Mouse (Mus musculus) hindbrain, embryonic 10.5 days (tissue): ENCODE data around the gene Agfg1. TPM values are rescaled to one million over a fixed set of nuclear protein-coding genes. Genes with fewer than 3 reads are reported as not detected.

Source experiments
- DNase-seq: peaks from one replicate; pipeline ENCODE4 v3.0.0-alpha.2; 2017; ENCODE audit warnings: low spot score
- H3K27ac ChIP-seq: fragments of 300-500 bp; sonication (generic); 2 replicates; pipeline ENCODE4 v1.5.1; 2016; ENCODE audit warnings: mild to moderate bottlenecking, moderate library complexity
- H3K27me3 ChIP-seq: fragments of 300-500 bp; sonication (generic); 2 replicates; pipeline ENCODE4 v1.6.1; 2016; ENCODE audit warnings: mild to moderate bottlenecking; ENCODE audit not compliant: poor library complexity, insufficient read depth, severe bottlenecking
- H3K36me3 ChIP-seq: fragments of 300-500 bp; sonication (generic); 2 replicates; pipeline ENCODE4 v1.6.1; 2016; ENCODE audit warnings: mild to moderate bottlenecking, moderate library complexity
- H3K4me1 ChIP-seq: fragments of 300-500 bp; sonication (generic); replicated peaks from 2 replicates; pipeline ENCODE4 v1.6.1; 2016; ENCODE audit warnings: mild to moderate bottlenecking
- H3K4me3 ChIP-seq: fragments of 300-500 bp; sonication (generic); 2 replicates; pipeline ENCODE4 v1.5.1; 2016; ENCODE audit warnings: mild to moderate bottlenecking, moderate library complexity
- H3K9me3 ChIP-seq: fragments of 300-500 bp; sonication (generic); 2 replicates; pipeline ENCODE4 v1.6.1; 2016; ENCODE audit warnings: mild to moderate bottlenecking, moderate library complexity
- WGBS: fragments of 180-500 bp; shearing (Covaris S2); methylation state at CpG from one replicate; pipeline ENCODE4 v1.1.7; 2016; 5-methylcytosine and 5-hydroxymethylcytosine counted together
- polyA plus RNA-seq: library from polyadenylated mRNA; unstranded; fragments of >200 nt; fragmentation: Nextera tagmentation; extraction: Ambion mirVana; gene quantifications from 2 replicates; pipeline ENCODE4 v1.2.1, GENCODE M21; 2016

Gene Agfg1
- polyA plus RNA-seq, 1 experiment from 2014 or later = 27.6 TPM

DNA sequence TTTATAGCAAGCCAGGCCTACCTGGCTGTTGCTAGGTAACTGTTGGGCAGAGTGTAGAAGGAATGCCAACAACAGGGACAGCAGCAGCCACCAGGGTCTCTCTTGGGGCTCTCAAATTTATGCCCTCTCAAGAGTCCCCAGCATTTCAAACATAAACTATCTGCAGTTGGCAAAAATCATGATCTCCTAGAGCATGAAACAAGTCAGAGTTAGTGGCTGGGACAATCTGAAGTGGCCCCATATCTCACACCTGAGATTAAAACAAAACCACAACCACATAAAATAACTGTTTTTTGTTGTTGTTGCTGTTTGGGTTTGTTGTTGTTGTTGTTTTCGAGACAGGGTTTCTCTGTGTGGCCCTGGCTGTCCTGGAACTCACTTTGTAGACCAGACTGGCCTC, 8.5 kb upstream of the Agfg1 start:
- H3K9me3 ChIP-seq = no peaks in the 10 kb centered on the region
- H3K4me1 ChIP-seq = peaks cover 7% of the 10 kb centered on the region
- no peak overlapping the region for H3K27ac ChIP-seq
- no peak for DNase-seq
- no peak overlapping the region for H3K4me3 ChIP-seq
- H3K36me3 ChIP-seq = no peaks in the 10 kb centered on the region
- H3K27me3 ChIP-seq = no peaks in the 10 kb centered on the region
- 84% methylated on average over 1 of the region's 1 CpGs for WGBS

DNA sequence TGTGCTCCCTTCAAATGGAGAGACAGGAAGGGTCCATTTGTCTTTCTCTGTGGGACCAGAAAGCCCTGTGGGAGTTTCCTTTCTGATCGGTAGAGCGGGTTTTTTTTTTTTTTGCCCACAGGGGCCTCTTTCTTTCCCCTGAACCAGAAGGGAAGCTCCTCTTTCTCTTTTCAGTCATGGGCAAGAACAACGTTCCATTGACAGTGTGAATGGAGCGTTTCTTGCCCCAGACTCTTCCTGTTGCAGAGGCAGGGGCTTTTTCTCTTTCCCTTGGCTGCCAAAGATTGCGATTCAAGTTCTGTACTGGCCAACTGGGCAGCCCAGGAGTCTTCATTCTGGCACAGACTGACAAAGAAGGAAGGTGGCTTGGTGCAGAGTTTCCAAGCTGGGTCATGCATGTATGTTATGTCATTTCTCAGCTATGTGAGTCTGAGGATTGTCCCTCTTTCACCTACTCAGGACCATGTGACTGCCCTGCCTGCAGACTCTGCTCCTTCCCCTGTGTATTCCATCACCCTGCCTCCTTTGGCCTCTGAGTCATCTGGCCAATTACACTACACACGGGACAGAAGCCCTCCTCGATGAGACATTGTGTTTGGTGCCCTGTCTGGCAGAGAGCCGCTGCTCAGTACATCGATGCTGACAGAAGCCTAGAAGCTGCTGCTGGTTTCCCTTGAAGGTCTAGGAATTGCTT, 7.6 kb upstream of the Agfg1 start:
- WGBS = 60% methylated on average over 9 of the region's 9 CpGs
- H3K4me1 ChIP-seq = peaks cover 7% of the 10 kb centered on the region
- no peak for DNase-seq
- no peaks in the 10 kb centered on the region for H3K27me3 ChIP-seq
- H3K27ac ChIP-seq = peak overlapping the region; percentile 69
- H3K36me3 ChIP-seq = no peaks in the 10 kb centered on the region
- H3K9me3 ChIP-seq = no peaks in the 10 kb centered on the region
- no peak overlapping the region for H3K4me3 ChIP-seq

DNA sequence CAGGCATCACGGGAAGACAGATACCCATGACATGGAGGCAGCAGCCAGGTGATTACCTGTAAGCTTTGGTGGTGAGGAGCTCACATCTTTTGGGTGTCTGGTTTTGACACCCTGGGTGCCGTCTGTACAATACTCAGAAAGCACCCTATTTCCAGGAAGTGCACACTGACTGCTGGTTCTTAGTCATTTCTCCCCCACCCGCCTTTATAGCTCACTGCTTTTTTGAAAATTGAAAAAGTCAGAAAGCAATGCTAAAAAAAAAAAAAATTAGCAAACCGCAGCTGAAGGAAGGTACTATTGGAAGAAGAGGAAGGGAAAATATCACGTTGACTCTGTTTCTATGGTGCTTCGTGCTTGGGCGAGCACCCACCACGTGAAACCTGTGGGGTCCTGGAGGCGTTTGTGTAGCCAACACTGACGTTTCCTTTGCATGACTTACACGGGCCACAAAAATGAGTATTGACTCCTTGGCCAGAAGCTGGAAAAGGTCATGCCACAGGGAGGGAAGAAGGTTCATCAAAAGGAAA, 6.7 kb upstream of the Agfg1 start:
- H3K4me1 ChIP-seq = peaks cover 7% of the 10 kb centered on the region
- no peaks in the 10 kb centered on the region for H3K27me3 ChIP-seq
- 67% methylated on average over 11 of the region's 11 CpGs for WGBS
- no peaks in the 10 kb centered on the region for H3K9me3 ChIP-seq
- no peak overlapping the region for H3K4me3 ChIP-seq
- no peak for DNase-seq
- no peak overlapping the region for H3K27ac ChIP-seq
- no peaks in the 10 kb centered on the region for H3K36me3 ChIP-seq

GRCm38 (mm10) chr1:82833501-82833900, 5.8 kb upstream of the Agfg1 start:
- H3K9me3 ChIP-seq = no peaks in the 10 kb centered on the region

GRCm38 (mm10) chr1:82834572-82834971, 4.7 kb upstream of the Agfg1 start:
- H3K27ac ChIP-seq = no peak overlapping the region
- WGBS = 66% methylated on average over 8 of the region's 8 CpGs
- H3K27me3 ChIP-seq = no peaks in the 10 kb centered on the region
- no peak for DNase-seq
- peaks cover 13% of the 10 kb centered on the region for H3K4me1 ChIP-seq
- no peaks in the 10 kb centered on the region for H3K9me3 ChIP-seq
- no peaks in the 10 kb centered on the region for H3K36me3 ChIP-seq
- no peak overlapping the region for H3K4me3 ChIP-seq

More at GRCm38 (mm10) chr1:82833501-82833900, 5.8 kb upstream of the Agfg1 start:
- Histone ChIP-seq H3K36me3 (no peaks in the 10 kb centered on the region), H3K27ac (no peak overlapping the region), H3K27me3 (no peaks in the 10 kb centered on the region), H3K4me3 (no peak overlapping the region), H3K4me1 (peaks cover 7% of the 10 kb centered on the region)
- DNase-seq = no peak
- WGBS = 92% methylated on average over 2 of the region's 2 CpGs

DNA sequence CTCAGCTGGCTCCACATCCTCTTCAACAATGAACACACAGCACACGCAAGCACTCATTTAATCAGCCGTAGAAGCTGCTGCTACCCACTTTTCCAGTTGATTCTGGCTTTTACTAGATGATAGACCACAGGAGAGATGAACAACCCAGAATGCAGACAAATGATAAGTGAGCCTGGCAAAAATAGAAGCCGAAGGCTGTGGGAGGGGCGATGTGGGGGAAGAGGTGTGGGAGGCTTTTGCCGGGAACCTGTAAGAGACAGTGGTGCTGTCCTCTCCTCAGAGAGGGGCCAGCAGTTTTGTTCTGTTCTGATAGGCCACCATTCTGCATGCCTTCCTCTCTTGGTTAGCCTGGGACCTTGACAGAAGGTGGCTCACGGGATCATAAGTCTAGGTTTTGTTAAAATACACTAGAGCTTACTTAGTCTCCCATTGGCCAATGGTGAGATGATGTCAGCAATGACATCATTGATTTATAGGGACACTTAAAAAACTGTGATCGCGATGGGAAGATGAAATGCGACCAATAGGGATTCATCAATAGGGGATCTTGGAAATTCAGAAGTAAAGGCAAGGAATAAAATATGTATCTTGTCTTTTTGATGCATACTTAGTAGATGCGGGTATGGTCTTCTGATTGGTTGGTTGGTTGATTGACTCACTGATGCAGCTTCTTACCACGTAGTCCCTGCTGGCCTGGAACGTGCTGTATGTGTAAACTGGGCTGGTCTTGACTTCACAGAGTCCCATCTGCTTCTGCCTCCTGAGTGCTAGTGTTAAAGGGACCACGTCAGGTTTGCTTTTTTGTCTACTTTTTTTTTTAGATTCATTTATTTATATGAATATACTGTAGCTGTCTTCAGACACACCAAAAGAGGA, 2.7 kb upstream of the Agfg1 start:
- Histone ChIP-seq H3K27ac (no peak overlapping the region), H3K27me3 (no peaks in the 10 kb centered on the region), H3K4me3 (no peak overlapping the region), H3K9me3 (no peaks in the 10 kb centered on the region), H3K36me3 (no peaks in the 10 kb centered on the region), H3K4me1 (peaks cover 22% of the 10 kb centered on the region)
- DNase-seq = no peak
- 80% methylated on average over 13 of the region's 13 CpGs for WGBS

GRCm38 (mm10) chr1:82837579-82837978, 1.7 kb upstream of the Agfg1 start:
- H3K4me3 ChIP-seq = no peak overlapping the region
- H3K27ac ChIP-seq = no peak overlapping the region
- H3K4me1 ChIP-seq = peaks cover 17% of the 10 kb centered on the region
- 82% methylated on average over 6 of the region's 6 CpGs for WGBS
- H3K36me3 ChIP-seq = peaks cover 7% of the 10 kb centered on the region; the same call in 1 of the 2 replicates
- no peak for DNase-seq
- no peaks in the 10 kb centered on the region for H3K9me3 ChIP-seq
- no peaks in the 10 kb centered on the region for H3K27me3 ChIP-seq

- Histone ChIP-seq H3K9me3 (no peaks in the 10 kb centered on the region), H3K36me3 (peaks cover 13% of the 10 kb centered on the region; the same call in 1 of the 2 replicates), H3K27me3 (no peaks in the 10 kb centered on the region), H3K4me1 (peaks cover 17% of the 10 kb centered on the region), H3K27ac (peak overlapping the region; percentile 97), H3K4me3 (peak overlapping the region; percentile 85)
- 35% methylated on average over 18 of the region's 18 CpGs for WGBS
- DNase-seq = no peak
Measured at GRCm38 (mm10) chr1:82838469-82839295, 601 bp upstream of the Agfg1 start.

GRCm38 (mm10) chr1:82839614-82840421, 535 bp downstream of the Agfg1 start:
- under 1% methylated on average over 82 of the region's 86 CpGs for WGBS
- peak overlapping the region; percentile 97 for H3K27ac ChIP-seq
- no peaks in the 10 kb centered on the region for H3K9me3 ChIP-seq
- peak; percentile 28 for DNase-seq
- peaks cover 16% of the 10 kb centered on the region; the same call in 1 of the 2 replicates for H3K36me3 ChIP-seq
- peak overlapping the region; percentile 85 for H3K4me3 ChIP-seq
- H3K4me1 ChIP-seq = peaks cover 17% of the 10 kb centered on the region
- H3K27me3 ChIP-seq = no peaks in the 10 kb centered on the region

- no peak overlapping the region for H3K27ac ChIP-seq
- 0 out of 2 replicates have a peak, but pooled peaks cover 3% of the 10 kb centered on the region for H3K4me1 ChIP-seq
- no peak for DNase-seq
- no peak overlapping the region for H3K4me3 ChIP-seq
- no peaks in the 10 kb centered on the region for H3K27me3 ChIP-seq
- H3K9me3 ChIP-seq = no peaks in the 10 kb centered on the region
- WGBS = 93% methylated on average over 5 of the region's 5 CpGs
- H3K36me3 ChIP-seq = peaks cover 13% of the 10 kb centered on the region
Measured at GRCm38 (mm10) chr1:82855729-82856128, 16.4 kb downstream of the Agfg1 start.

- H3K4me1 ChIP-seq = no peaks in the 10 kb centered on the region
Measured at GRCm38 (mm10) chr1:82858236-82858635, 19.0 kb downstream of the Agfg1 start.

GRCm38 (mm10) chr1:82860391-82860790, 21.1 kb downstream of the Agfg1 start:
- Histone ChIP-seq H3K36me3 (peaks cover 33% of the 10 kb centered on the region), H3K4me1 (no peaks in the 10 kb centered on the region), H3K9me3 (no peaks in the 10 kb centered on the region), H3K27me3 (no peaks in the 10 kb centered on the region), H3K4me3 (no peak overlapping the region), H3K27ac (no peak overlapping the region)
- WGBS = 96% methylated on average over 4 of the region's 4 CpGs
- DNase-seq = no peak

More at GRCm38 (mm10) chr1:82858236-82858635, 19.0 kb downstream of the Agfg1 start:
- Histone ChIP-seq H3K27me3 (no peaks in the 10 kb centered on the region), H3K4me3 (no peak overlapping the region), H3K27ac (no peak overlapping the region), H3K9me3 (no peaks in the 10 kb centered on the region), H3K36me3 (peaks cover 28% of the 10 kb centered on the region)
- no peak for DNase-seq
